26 mouse cellular contexts compared by ENCODE assay signal in the genomic region with DNA sequence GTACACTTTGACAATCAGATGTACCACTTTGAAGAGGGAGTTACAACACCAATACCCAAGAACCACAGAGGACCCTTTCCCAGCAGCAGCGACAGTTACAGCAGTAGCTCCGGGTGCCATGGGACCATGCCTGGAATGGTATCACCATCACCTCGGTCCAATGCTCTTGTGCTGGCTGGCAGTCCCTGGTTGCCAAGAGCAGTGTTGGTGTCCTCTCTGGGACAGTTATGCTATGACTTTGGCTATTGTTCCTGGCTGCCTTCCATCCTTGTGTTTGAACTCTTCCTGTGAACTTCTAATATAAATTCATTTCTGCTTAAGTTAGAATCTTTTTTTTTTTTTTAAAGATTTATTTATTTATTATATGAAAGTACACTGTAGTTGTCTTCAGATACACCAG. TPM values are rescaled to one million over a fixed set of nuclear protein-coding genes. Genes with fewer than 3 reads are reported as not detected.
DNase-seq lines count a peak whose midpoint lies in the region; ATAC-seq and TF ChIP-seq lines count a peak whose summit lies in the region.
"Had no signal": no experiment of that assay in that cellular context is flagged by ENCODE, and none has a peak within 500 bp of the region (broad histone marks: within the 10 kb centered on the region; RNA-seq: fewer than 3 reads in every experiment).

No protein-coding gene starts in this region.

- intact Hi-C loops in heart, postnatal 36 days (cut with DNase I), result no loop called here

- H3K9ac ChIP-seq in intestine, embryonic 16.5 days (ENCODE audit: low read depth, low read length), result no peak overlapping the region
- no peak overlapping the region for H3K9ac ChIP-seq in intestine, embryonic 15.5 days
- no peak overlapping the region for H3K9ac ChIP-seq in lung, postnatal 0 days (replicated peaks; ENCODE audit: low read depth)
- H3K9ac ChIP-seq: forebrain, embryonic 13.5 days; liver, embryonic 15.5 days; neural tube, embryonic 13.5 days had no signal

- no peak overlapping the region for H3K4me3 ChIP-seq in intestine, embryonic 16.5 days (ENCODE audit: low read length)
- H3K4me3 ChIP-seq in intestine, embryonic 15.5 days (replicated peaks), result no peak overlapping the region
- peak overlapping the region; percentile 26 for H3K4me3 ChIP-seq in megakaryocyte, embryonic 14.5 days (replicated peaks)
- H3K4me3 ChIP-seq in lung, postnatal 0 days (ENCODE audit: low read depth, low read length), result no peak overlapping the region
- H3K4me3 ChIP-seq: forebrain, embryonic 13.5 days; liver, embryonic 15.5 days; myocyte; neural tube, embryonic 13.5 days had no signal

- ATAC-seq in intestine, embryonic 16.5 days, result no peak
- no peak for ATAC-seq in intestine, embryonic 15.5 days
- ATAC-seq in megakaryocyte, adult 5-6 weeks (ENCODE audit: poor library complexity, severe bottlenecking), result no peak
- peak; percentile 23; the same call in 1 of the 2 replicates for ATAC-seq in lung, postnatal 0 days
- no peak for ATAC-seq in frontal cortex, adult (ENCODE audit: low TSS enrichment)
- ATAC-seq: forebrain, embryonic 13.5 days; hindbrain, postnatal 0 days; midbrain, embryonic 16.5 days had no signal

- 0 out of 2 replicates have a peak overlapping the region, but pooled peaks have one; percentile 8 for H3K27ac ChIP-seq in intestine, embryonic 16.5 days (ENCODE audit: low read length)
- H3K27ac ChIP-seq in intestine, embryonic 15.5 days, result no peak overlapping the region
- peak overlapping the region; percentile 89 for H3K27ac ChIP-seq in lung, postnatal 0 days (ENCODE audit: low read length)
- H3K27ac ChIP-seq: forebrain, embryonic 13.5 days; hindbrain, postnatal 0 days; neural tube, embryonic 13.5 days had no signal

- TF ChIP-seq CTCF in lung, postnatal 0 days (IDR thresholded peaks at IDR 0.05), result no peak

- WGBS in intestine, embryonic 16.5 days, result 82% methylated on average over 3 of the region's 3 CpGs
- WGBS in intestine, embryonic 15.5 days, result 89% methylated on average over 3 of the region's 3 CpGs
- 65% methylated on average over 3 of the region's 3 CpGs for WGBS in lung, postnatal 0 days

- peak; percentile 58 for DNase-seq in lung, postnatal 0 days (ENCODE audit: low spot score)
- DNase-seq in heart, postnatal 36 days, result no peak
- DNase-seq: adrenal gland, adult 8-10 months; B cell, adult 2 months; cerebellum, adult 9-10 months; heart, postnatal 10 days; kidney, adult 11 months; retina, postnatal 1 day; thymus, adult 18-20 months; thymus, postnatal 36 days had no signal

- H3K4me1 ChIP-seq in intestine, embryonic 16.5 days (ENCODE audit: control insufficient read depth, insufficient read depth, low read length), result 0 out of 2 replicates have a peak, but pooled peaks cover 4% of the 10 kb centered on the region
- peaks cover 5% of the 10 kb centered on the region; the same call in 1 of the 2 replicates for H3K4me1 ChIP-seq in intestine, embryonic 15.5 days (replicated peaks)
- H3K4me1 ChIP-seq in megakaryocyte, embryonic 14.5 days, result peaks cover 71% of the 10 kb centered on the region
- H3K4me1 ChIP-seq in lung, postnatal 0 days (ENCODE audit: insufficient read depth, low read depth, low read length), result no peaks in the 10 kb centered on the region
- H3K4me1 ChIP-seq: forebrain, embryonic 13.5 days; neural tube, embryonic 13.5 days had no signal

- H3K4me2 ChIP-seq in intestine, embryonic 16.5 days (ENCODE audit: low read depth, low read length), result no peak overlapping the region
- no peak overlapping the region for H3K4me2 ChIP-seq in intestine, embryonic 15.5 days (replicated peaks)
- 0 out of 2 replicates have a peak overlapping the region, but pooled peaks have one; percentile 20 for H3K4me2 ChIP-seq in lung, postnatal 0 days (replicated peaks; ENCODE audit: low read depth, low read length)
- H3K4me2 ChIP-seq: forebrain, embryonic 13.5 days; heart, embryonic 11.5 days; liver, embryonic 15.5 days; neural tube, embryonic 13.5 days had no signal

- no peaks in the 10 kb centered on the region for H3K9me3 ChIP-seq in intestine, embryonic 16.5 days (ENCODE audit: control insufficient read depth, low read length)
- H3K9me3 ChIP-seq in intestine, embryonic 15.5 days, result no peaks in the 10 kb centered on the region
- H3K9me3 ChIP-seq in megakaryocyte, embryonic 14.5 days, result no peaks in the 10 kb centered on the region
- no peaks in the 10 kb centered on the region for H3K9me3 ChIP-seq in lung, postnatal 0 days (ENCODE audit: low read length)
- H3K9me3 ChIP-seq: forebrain, embryonic 13.5 days; G1E; liver, embryonic 15.5 days; neural tube, embryonic 13.5 days had no signal

- no peaks in the 10 kb centered on the region for H3K36me3 ChIP-seq in intestine, embryonic 16.5 days (ENCODE audit: control insufficient read depth, insufficient read depth, low read length)
- H3K36me3 ChIP-seq in intestine, embryonic 15.5 days, result no peaks in the 10 kb centered on the region
- H3K36me3 ChIP-seq in megakaryocyte, embryonic 14.5 days (replicated peaks; ENCODE audit: low read length), result no peaks in the 10 kb centered on the region
- H3K36me3 ChIP-seq in lung, postnatal 0 days (ENCODE audit: insufficient read depth, low read length), result no peaks in the 10 kb centered on the region
- H3K36me3 ChIP-seq: G1E; liver, embryonic 15.5 days; neural tube, embryonic 13.5 days had no signal

- TF ChIP-seq EP300 in lung, postnatal 0 days (IDR thresholded peaks at IDR 0.05), result no peak

- no peaks in the 10 kb centered on the region for H3K27me3 ChIP-seq in intestine, embryonic 16.5 days (replicated peaks; ENCODE audit: control insufficient read depth, insufficient read depth, low read length)
- H3K27me3 ChIP-seq in intestine, embryonic 15.5 days (replicated peaks), result no peaks in the 10 kb centered on the region
- peaks cover 6% of the 10 kb centered on the region for H3K27me3 ChIP-seq in megakaryocyte, embryonic 14.5 days (replicated peaks)
- no peaks in the 10 kb centered on the region for H3K27me3 ChIP-seq in lung, postnatal 0 days (replicated peaks; ENCODE audit: insufficient read depth, low read length)

RNA-seq across cellular contexts. Expression of gene Zbtb8a, which starts 5.7 kb away (rescaled TPM):
- 13.6 and 14.0 TPM in 2 replicates for polyA plus RNA-seq in intestine, embryonic 16.5 days (2015; fragmentation: Nextera tagmentation; extraction: Ambion mirVana)
- 15.1 and 15.4 TPM in 2 replicates for polyA plus RNA-seq in intestine, embryonic 15.5 days (2015; fragmentation: Nextera tagmentation; extraction: Ambion mirVana)
- 0.29 TPM in 1 of 2 replicates, not detected in the other for polyA plus RNA-seq in megakaryocyte, embryonic 14.5 days (2012; ENCODE audit: insufficient read depth, low replicate concordance)
- 3.0 and 3.3 TPM in 2 replicates for total RNA-seq in megakaryocyte, adult 5-6 weeks (2015)
- 9.3 and 9.4 TPM in 2 replicates for total RNA-seq in megakaryocyte, adult 5-6 weeks (2017)
- 15.6 and 16.9 TPM in 2 replicates for polyA plus RNA-seq in lung, postnatal 0 days (2015; fragmentation: Nextera tagmentation; extraction: Ambion mirVana)
- 1 to 10 TPM; 3.3 to 4.1 TPM for total RNA-seq in heart, postnatal 36 days (2021)

RNA-seq across cellular contexts. Expression of gene Zbtb8os, which starts 48.1 kb away (rescaled TPM):
- 64.2 and 66.9 TPM in 2 replicates for polyA plus RNA-seq in intestine, embryonic 16.5 days (2015; fragmentation: Nextera tagmentation; extraction: Ambion mirVana)
- polyA plus RNA-seq in intestine, embryonic 15.5 days (2015; fragmentation: Nextera tagmentation; extraction: Ambion mirVana), result 58.0 and 62.6 TPM in 2 replicates
- polyA plus RNA-seq in megakaryocyte, embryonic 14.5 days (2012; ENCODE audit: insufficient read depth, low replicate concordance), result 3.9 TPM in 1 of 2 replicates, not detected in the other
- 60.9 and 69.8 TPM in 2 replicates for total RNA-seq in megakaryocyte, adult 5-6 weeks (2015)
- 79.7 and 84.8 TPM in 2 replicates for total RNA-seq in megakaryocyte, adult 5-6 weeks (2017)
- 32.3 and 36.5 TPM in 2 replicates for polyA plus RNA-seq in lung, postnatal 0 days (2015; fragmentation: Nextera tagmentation; extraction: Ambion mirVana)
- 10 to 100 TPM; 22.9 to 27.1 TPM for total RNA-seq in heart, postnatal 36 days (2021)

RNA-seq across cellular contexts. Expression of gene Rbbp4, which starts 48.4 kb away (rescaled TPM):
- 271 and 297 TPM in 2 replicates for polyA plus RNA-seq in intestine, embryonic 16.5 days (2015; fragmentation: Nextera tagmentation; extraction: Ambion mirVana)
- polyA plus RNA-seq in intestine, embryonic 15.5 days (2015; fragmentation: Nextera tagmentation; extraction: Ambion mirVana), result 310 and 386 TPM in 2 replicates
- 2.0 and 20.5 TPM in 2 replicates for polyA plus RNA-seq in megakaryocyte, embryonic 14.5 days (2012; ENCODE audit: insufficient read depth, low replicate concordance)
- total RNA-seq in megakaryocyte, adult 5-6 weeks (2015), result 174 and 182 TPM in 2 replicates
- total RNA-seq in megakaryocyte, adult 5-6 weeks (2017), result 86.5 and 88.9 TPM in 2 replicates
- 159 and 182 TPM in 2 replicates for polyA plus RNA-seq in lung, postnatal 0 days (2015; fragmentation: Nextera tagmentation; extraction: Ambion mirVana)
- 10 to 100 TPM; 70.5 to 80.8 TPM for total RNA-seq in heart, postnatal 36 days (2021)

RNA-seq across cellular contexts. Expression of gene Zbtb8b, which starts 57.1 kb away (rescaled TPM):
- 1.1 and 1.2 TPM in 2 replicates for polyA plus RNA-seq in intestine, embryonic 16.5 days (2015; fragmentation: Nextera tagmentation; extraction: Ambion mirVana)
- 1.1 and 1.2 TPM in 2 replicates for polyA plus RNA-seq in intestine, embryonic 15.5 days (2015; fragmentation: Nextera tagmentation; extraction: Ambion mirVana)
- not detected in 2 replicates for polyA plus RNA-seq in megakaryocyte, embryonic 14.5 days (2012; ENCODE audit: insufficient read depth, low replicate concordance)
- total RNA-seq in megakaryocyte, adult 5-6 weeks (2015), result not detected in 2 replicates
- not detected in 2 replicates for total RNA-seq in megakaryocyte, adult 5-6 weeks (2017)
- polyA plus RNA-seq in lung, postnatal 0 days (2015; fragmentation: Nextera tagmentation; extraction: Ambion mirVana), result 1.8 and 2.8 TPM in 2 replicates
- total RNA-seq in heart, postnatal 36 days (2021), result not detected
- total RNA-seq: gastrocnemius, adult 8-10 months; granulocyte monocyte progenitor cell, adult 5-6 weeks; megakaryocyte progenitor cell, adult 5-6 weeks had no signal
- polyA plus RNA-seq: G1E had no signal
